Mouse (Mus musculus): ENCODE measurements at regions not wholly inside any gene's neighbourhood (a gene's known extent, or its start where the extent isn't known, plus 50 kb on each side); places are given as distances from the start of the nearest gene placed in this dataset.

GRCm38 (mm10) chr10:12061069-12061861 is 718.1 kb downstream of the Epm2a start:
- DNase-seq (ENCODE audit: low spot score): no peak

DNA sequence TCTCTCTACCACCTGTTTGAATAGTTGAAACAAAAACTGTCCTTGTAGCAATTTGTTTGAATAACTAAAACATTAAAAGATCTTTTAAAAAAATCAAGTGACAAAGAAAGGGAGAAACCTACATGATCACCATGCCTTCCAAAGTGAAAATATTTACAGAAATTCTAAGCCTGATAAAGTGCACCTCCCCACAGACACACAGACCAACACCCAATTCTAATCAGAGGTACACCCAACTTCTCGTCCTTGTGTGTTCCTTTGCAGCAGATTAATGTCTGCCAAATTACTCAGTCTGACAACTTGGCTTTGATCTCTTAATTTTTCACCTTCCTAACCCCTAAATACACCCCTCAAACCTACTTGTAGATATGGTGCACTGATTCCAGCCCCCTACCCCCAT is 719.1 kb downstream of the Epm2a start:
- DNase-seq (ENCODE audit: low spot score): no peak

DNA sequence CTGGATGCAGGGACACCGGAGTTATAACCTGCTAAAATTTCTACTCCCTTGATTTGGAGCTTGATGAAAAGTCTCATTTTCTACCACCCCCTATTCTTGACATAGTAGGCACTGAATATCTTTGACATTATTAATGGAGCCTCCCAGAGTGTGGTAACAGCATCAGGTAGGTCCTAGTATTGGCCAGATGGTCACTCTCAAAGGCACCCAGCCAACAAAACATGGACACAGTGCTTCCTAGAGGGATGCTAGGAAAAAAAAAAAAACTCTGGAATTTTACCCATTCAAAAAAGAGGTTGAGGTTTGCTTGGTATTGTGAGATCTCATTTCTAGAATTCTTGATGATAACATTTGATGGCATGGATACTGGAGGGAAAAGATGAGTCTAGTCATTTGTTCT is 740.8 kb downstream of the Epm2a start:
- no peak for DNase-seq (ENCODE audit: low spot score)

GRCm38 (mm10) chr10:12092521-12092920 is 749.3 kb downstream of the Epm2a start:
- DNase-seq (ENCODE audit: low spot score): no peak

GRCm38 (mm10) chr10:12096678-12097077 is 753.5 kb downstream of the Epm2a start:
- no peak for DNase-seq (ENCODE audit: low spot score)

DNA sequence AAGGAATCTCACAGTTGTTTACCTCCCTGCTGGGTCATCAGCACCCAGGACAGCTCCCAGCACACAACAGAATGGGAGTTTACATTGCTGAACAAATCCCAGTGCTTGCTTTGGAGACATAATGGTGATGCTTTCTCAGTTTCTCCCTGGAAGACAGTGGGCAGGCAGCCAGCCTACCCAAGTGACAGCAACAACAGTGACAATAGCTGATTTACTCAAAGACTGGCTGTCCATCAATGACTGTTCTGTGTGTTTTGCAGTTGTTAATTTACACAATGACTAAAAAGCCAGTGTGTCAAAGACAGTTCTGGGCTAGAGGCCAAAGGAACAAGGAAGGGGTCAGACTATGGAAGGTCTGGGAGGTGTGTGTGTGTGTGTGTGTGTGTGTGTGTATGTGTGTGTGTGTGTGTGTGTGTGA is 762.2 kb downstream of the Utrn start:
- DNase-seq (ENCODE audit: low spot score): no peak

DNA sequence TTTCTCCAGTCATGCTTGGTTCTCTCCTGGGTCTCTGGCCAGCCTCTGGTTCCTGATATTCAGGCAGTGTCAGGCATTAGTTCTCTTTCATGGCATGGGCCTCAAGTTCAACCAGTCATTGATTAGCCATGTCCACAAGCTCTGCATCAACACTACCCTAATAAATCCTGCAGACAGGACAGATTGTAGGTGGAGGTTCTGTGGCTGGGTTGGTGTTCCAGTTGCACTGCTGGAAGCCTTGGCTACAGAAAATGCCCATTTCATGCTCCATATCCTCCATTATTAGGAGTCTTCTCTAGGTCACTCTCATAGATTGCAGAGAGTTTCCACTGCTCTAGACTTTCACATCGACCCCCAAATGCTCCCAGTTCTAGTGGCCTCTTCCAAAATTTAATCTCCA is 757.4 kb downstream of the Utrn start:
- no peak for DNase-seq (ENCODE audit: low spot score)

DNA sequence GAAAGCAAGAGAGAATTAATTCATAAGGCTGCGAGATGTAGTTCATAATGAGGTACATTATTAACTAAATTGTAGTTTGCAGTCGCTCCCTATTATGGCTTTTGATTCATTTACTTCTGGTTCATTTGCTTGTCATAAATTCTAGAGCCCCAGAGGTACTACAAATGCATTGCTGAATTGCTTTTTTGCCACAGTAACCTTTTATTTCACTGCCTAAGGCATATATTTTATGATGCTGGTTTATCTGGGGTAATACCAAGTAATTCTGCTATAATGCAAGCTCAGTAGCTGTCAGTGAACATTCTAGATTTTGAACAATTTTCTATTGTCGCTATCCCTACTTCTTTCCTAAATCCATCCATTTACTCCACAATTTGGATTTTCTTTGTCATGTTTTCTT is 753.4 kb downstream of the Utrn start:
- DNase-seq (ENCODE audit: low spot score): no peak

- DNase-seq (ENCODE audit: low spot score): no peak
Observed at GRCm38 (mm10) chr10:12116662-12117303, 752.4 kb downstream of the Utrn start.

DNA sequence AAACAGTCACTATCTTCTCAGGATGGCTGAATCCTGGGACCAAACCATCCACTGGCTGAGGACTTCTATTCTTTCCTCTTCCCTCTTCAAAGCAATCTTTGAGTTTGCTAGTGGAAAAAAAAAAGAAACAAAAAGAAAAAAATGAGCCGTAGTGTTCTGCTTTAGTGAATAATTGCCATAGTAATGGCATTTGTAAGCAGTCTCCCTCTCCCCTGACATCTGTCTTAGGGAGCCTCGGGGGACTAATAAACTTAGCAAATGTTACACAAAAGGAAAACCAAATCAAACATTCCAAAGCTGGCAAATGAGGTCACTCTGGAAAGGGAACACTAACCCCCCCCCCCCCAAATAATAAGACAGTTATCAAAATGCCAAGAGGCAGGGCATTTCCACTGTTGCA is 744.9 kb downstream of the Utrn start:
- DNase-seq (ENCODE audit: low spot score): no peak

- DNase-seq (ENCODE audit: low spot score): no peak
Observed at GRCm38 (mm10) chr10:12129486-12129885, 739.7 kb downstream of the Utrn start.

- DNase-seq (ENCODE audit: low spot score): no peak
Observed at GRCm38 (mm10) chr10:12144691-12145090, 724.5 kb downstream of the Utrn start.

DNA sequence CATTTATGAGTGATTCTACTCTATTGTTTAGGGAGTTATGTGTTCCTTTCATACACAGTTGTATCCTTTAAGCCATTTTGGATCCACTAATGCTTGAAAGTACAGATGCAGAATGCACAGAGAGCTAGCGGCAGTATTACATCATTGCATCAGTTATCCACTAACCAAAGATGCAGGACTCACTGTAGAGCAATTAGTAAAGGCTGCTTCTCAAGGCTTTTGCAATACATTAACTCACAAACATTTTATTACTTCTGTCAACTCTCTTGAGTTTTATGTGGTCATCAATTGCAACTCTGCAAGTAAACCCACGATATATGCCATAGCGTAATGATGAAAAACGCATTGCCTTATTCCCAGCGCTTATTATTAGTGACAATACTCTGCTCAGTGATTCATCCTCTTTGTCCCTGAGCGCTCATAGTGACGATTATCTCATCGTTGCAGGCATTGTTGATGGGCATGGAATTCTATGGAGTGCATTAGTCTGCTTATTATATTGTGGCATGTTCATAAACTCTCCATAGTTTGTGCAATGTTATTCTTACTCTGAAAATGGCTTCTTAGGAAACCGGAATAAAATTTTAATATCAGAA is 722.1 kb downstream of the Utrn start:
- DNase-seq (ENCODE audit: low spot score): no peak

GRCm38 (mm10) chr10:12170243-12170642 is 698.9 kb downstream of the Utrn start:
- DNase-seq (ENCODE audit: low spot score): no peak

- no peak for DNase-seq (ENCODE audit: low spot score)
Observed at GRCm38 (mm10) chr10:12174200-12174818, 694.9 kb downstream of the Utrn start.

DNA sequence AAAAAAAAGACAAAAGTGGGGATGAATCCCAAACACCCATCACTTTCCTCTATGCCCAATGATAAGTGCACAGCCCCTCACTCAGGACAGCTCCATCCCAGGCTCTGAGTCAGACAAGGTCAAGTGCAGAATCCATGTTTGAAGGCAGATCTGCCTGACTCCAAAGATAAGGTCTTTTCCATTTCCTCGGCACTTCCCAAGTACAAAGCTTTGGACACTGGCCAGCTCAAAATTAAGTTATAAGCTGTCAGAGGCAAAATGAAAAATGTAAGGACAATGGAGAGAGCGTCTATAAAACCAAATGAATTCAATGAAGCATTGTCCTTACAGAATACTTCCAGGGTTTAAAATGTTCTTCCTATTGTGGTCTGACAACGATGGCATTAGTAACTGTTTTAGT is 694.0 kb downstream of the Utrn start:
- no peak for DNase-seq (ENCODE audit: low spot score)

- no peak for DNase-seq (ENCODE audit: low spot score)
Observed at GRCm38 (mm10) chr10:12177482-12177881, 691.7 kb downstream of the Utrn start.

DNA sequence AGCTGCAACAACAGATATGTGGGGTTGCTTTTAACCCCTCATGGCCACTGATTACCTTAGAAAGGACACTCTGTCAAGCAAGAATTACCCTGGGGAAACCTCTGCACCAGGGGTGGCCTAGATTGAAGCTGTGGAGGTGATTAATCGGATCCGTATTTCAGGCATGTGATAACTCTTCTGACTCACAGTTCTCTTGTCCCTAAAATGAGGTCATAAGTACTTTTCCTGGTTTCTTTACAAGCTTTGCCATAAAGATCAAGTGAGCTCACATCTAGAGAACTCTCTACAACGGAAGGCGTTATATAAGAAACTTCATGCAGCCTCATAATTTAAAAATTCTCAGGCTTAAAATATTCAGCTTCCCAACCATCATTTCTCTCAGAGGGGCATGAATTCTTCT is 688.2 kb downstream of the Utrn start:
- no peak for DNase-seq (ENCODE audit: low spot score)

GRCm38 (mm10) chr10:12186918-12187639 is 682.1 kb downstream of the Utrn start:
- DNase-seq (ENCODE audit: low spot score): no peak

DNA sequence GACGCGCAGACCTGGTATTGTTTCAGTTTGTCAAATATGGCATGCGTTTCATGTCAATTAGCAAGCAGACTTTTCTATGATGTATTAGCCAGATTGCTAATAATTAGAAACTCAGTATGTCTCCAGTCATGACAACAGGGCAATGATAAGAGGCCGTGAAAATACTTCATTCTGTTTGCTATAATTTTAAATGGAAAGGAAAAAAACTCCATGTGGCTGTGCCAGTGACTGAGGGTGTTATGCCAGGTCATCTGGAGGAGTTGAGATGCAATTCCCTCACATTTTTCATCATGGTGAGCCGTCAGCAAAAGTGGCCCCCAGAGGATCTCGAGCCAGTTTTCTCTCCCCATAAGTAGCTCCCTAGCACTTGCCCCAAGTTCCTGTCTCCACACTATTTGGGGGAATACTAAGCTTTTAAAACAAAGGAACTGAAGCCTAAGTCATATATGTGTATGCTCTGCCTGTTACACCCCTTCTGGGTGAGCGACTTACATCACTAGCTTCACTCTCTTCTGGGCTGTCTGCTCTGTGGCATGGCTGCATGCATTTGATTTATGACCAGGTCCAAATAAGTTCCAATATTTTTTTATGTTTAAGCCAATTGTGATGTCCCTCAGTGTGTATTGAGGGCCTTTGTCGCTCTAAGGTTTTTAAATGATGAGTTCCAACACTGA is 681.4 kb downstream of the Utrn start:
- no peak for DNase-seq (ENCODE audit: low spot score)

DNA sequence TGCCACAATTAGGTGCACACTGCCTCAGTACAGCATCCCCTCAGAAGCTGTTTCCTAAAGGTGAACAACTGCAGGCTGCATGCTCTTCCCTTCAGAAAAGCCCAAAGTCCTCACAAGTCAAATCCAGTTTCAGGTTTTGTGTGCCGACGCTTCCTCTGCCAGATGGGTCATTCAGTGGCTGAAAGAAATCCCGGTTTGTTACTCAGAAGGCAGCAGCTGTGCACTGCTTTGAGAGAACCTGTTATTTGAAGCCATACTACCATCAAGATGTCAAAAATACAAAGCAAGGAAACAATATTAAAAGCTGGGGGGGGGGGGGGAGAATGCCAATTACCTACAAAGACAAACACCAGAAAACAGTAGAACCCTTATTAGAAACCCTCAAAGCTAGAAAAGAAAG is 678.7 kb downstream of the Utrn start:
- no peak for DNase-seq (ENCODE audit: low spot score)
